In genomic region chr15:100422476-100422875, GRCm38 (mm10) we compare ENCODE assay signal across 8 mouse cellular contexts. TPM values are rescaled to one million over a fixed set of nuclear protein-coding genes. Genes with fewer than 3 reads are reported as not detected.
DNase-seq lines count a peak whose midpoint lies in the region; ATAC-seq and TF ChIP-seq lines count a peak whose summit lies in the region.

No protein-coding gene starts in this region.

- intact Hi-C loops in gastrocnemius, postnatal 36 days (cut with DNase I), result no loop called here

- TF ChIP-seq CTCF in layer of hippocampus, adult 2 months (conservative IDR thresholded peaks at IDR 0.05), result no peak
- TF ChIP-seq CTCF in Patski (IDR thresholded peaks at IDR 0.05), result no peak

- peak overlapping the region; percentile 62 for H3ac ChIP-seq in myocyte (ENCODE audit: control insufficient read depth, insufficient read length)

- ATAC-seq in Patski, result peak; percentile 13
- ATAC-seq in embryonic facial prominence, embryonic 13.5 days (ENCODE audit: insufficient number of reproducible peaks, insufficient read depth, low FRiP score, low TSS enrichment, low read depth), result peak; percentile 48
- ATAC-seq in limb, embryonic 11.5 days (ENCODE audit: insufficient number of reproducible peaks, low FRiP score, low TSS enrichment, low read depth), result peak; percentile 38; the same call in 1 of the 2 replicates

- peak overlapping the region; percentile 88 for H3K4me3 ChIP-seq in layer of hippocampus, adult 2 months
- H3K4me3 ChIP-seq in embryonic facial prominence, embryonic 13.5 days, result peak overlapping the region; percentile 93
- H3K4me3 ChIP-seq in limb, embryonic 11.5 days (ENCODE audit: low read depth, low read length), result peak overlapping the region; percentile 99
- H3K4me3 ChIP-seq in myocyte, result peak overlapping the region; percentile 31

- CTCF ChIA-PET in Patski (lab: Charles Lee), result interaction anchor here (1.4 to 1.8 kb wide), 2 partner anchors 14 to 35 kb away, joined by 3 to 4 read pairs; no protein-coding TSS in a partner anchor

- H3K79me2 ChIP-seq in myocyte (ENCODE audit: control insufficient read depth, insufficient read depth), result peaks cover 45% of the 10 kb centered on the region

- peaks cover 56% of the 10 kb centered on the region for H3K4me1 ChIP-seq in embryonic facial prominence, embryonic 13.5 days
- H3K4me1 ChIP-seq in limb, embryonic 11.5 days (ENCODE audit: control insufficient read depth, insufficient read depth, low read length), result peaks cover 22% of the 10 kb centered on the region

- WGBS in embryonic facial prominence, embryonic 13.5 days, result under 1% methylated on average over 41 of the region's 44 CpGs
- WGBS in limb, embryonic 11.5 days, result under 1% methylated on average over 44 of the region's 44 CpGs

- peak in 1 of 2 experiments; percentile 4 for DNase-seq in layer of hippocampus, adult 2 months (ENCODE audit: low spot score in 2 of 2)
- DNase-seq in layer of hippocampus, adult 8-10 months (ENCODE audit: low spot score in 2 of 2), result no peak
- DNase-seq in Patski (ENCODE audit: low read depth, low spot score), result no peak
- DNase-seq in limb, embryonic 11.5 days (ENCODE audit: low spot score), result peak; percentile 49
- DNase-seq in gastrocnemius, adult 8-10 months (ENCODE audit: low spot score in 2 of 2), result no peak
- no peak for DNase-seq in gastrocnemius, postnatal 36 days

- peak overlapping the region; percentile 98 for H3K4me2 ChIP-seq in embryonic facial prominence, embryonic 13.5 days
- peak overlapping the region; percentile 91 for H3K4me2 ChIP-seq in limb, embryonic 11.5 days (ENCODE audit: low read depth, severe bottlenecking)
- peak overlapping the region; percentile 79 for H3K4me2 ChIP-seq in myocyte (ENCODE audit: low read depth)

- H3K27ac ChIP-seq in layer of hippocampus, adult 2 months, result peak overlapping the region; percentile 83
- peak overlapping the region; percentile 11; the same call in 1 of the 2 replicates for H3K27ac ChIP-seq in embryonic facial prominence, embryonic 13.5 days
- H3K27ac ChIP-seq in limb, embryonic 11.5 days (replicated peaks; ENCODE audit: low read depth, low read length), result no peak overlapping the region

- peak overlapping the region; percentile 91 for H3K9ac ChIP-seq in embryonic facial prominence, embryonic 13.5 days
- H3K9ac ChIP-seq in limb, embryonic 11.5 days (ENCODE audit: low read length), result peak overlapping the region; percentile 90

- in situ Hi-C loops in Patski (cut with MboI; ENCODE audit: low pct_unique_long_range_greater_than_20kb), result no loop called here

- POLR2A ChIA-PET in Patski (lab: Charles Lee), result no interaction called here

- H3K9me3 ChIP-seq in embryonic facial prominence, embryonic 13.5 days, result no peaks in the 10 kb centered on the region
- no peaks in the 10 kb centered on the region for H3K9me3 ChIP-seq in limb, embryonic 11.5 days (ENCODE audit: control insufficient read depth, low read length)

- H3K27me3 ChIP-seq in Patski (no peaks in the 10 kb centered on the region), myocyte (ENCODE audit: control insufficient read depth, insufficient read depth, insufficient read length) (no peaks in the 10 kb centered on the region)
- peaks cover 16% of the 10 kb centered on the region for H3K27me3 ChIP-seq in embryonic facial prominence, embryonic 13.5 days
- H3K27me3 ChIP-seq in limb, embryonic 11.5 days (ENCODE audit: control insufficient read depth, insufficient read depth, low read length), result no peaks in the 10 kb centered on the region

- no peak for TF ChIP-seq POLR2A in myocyte (IDR thresholded peaks at IDR 0.05; ENCODE audit: insufficient read length, low read depth)

- H3K36me3 ChIP-seq in embryonic facial prominence, embryonic 13.5 days, result no peaks in the 10 kb centered on the region
- no peaks in the 10 kb centered on the region for H3K36me3 ChIP-seq in limb, embryonic 11.5 days (ENCODE audit: control insufficient read depth, insufficient read depth, low read length)
- H3K36me3 ChIP-seq in myocyte (ENCODE audit: control insufficient read depth, insufficient read depth), result no peaks in the 10 kb centered on the region

TF ChIP-seq in myocyte, 11 proteins besides CTCF, POLR2A, EP300 and RAD21:
- TF ChIP-seq SRF (IDR thresholded peaks at IDR 0.05; ENCODE audit: control insufficient read depth, insufficient read length, low read depth), result no peak
- no peak for TF ChIP-seq USF1 (IDR thresholded peaks at IDR 0.05; ENCODE audit: low read depth)
- peak in 1 of 3 experiments; percentile 22 for TF ChIP-seq MYOG (IDR thresholded peaks at IDR 0.05; ENCODE audit: control insufficient read depth in 1 of 3, insufficient read depth in 1 of 3, insufficient read length in 2 of 3, low read depth in 2 of 3)

RNA-seq across cellular contexts. Expression of gene Gm5475, which starts 0.5 kb away (rescaled TPM):
- total RNA-seq in layer of hippocampus, adult 2 months (2021), result not detected
- not detected for total RNA-seq in layer of hippocampus, adult 8-10 months (2022)
- polyA plus RNA-seq in Patski (2021), result 0.55 TPM
- 0.10 TPM in 1 of 2 replicates, not detected in the other for polyA plus RNA-seq in embryonic facial prominence, embryonic 13.5 days (2015; fragmentation: Nextera tagmentation; extraction: Ambion mirVana)
- polyA plus RNA-seq in limb, embryonic 11.5 days (2014; fragmentation: Nextera tagmentation; extraction: Ambion mirVana), result not detected in 2 replicates
- 0.05 TPM for polyA plus RNA-seq in myocyte (2012; fragmentation: generic; extraction: Trizol)
- under 1 TPM in 1 of 4 experiments, not detected in 3; 0.12 TPM for total RNA-seq in gastrocnemius, adult 8-10 months (2022)
- total RNA-seq in gastrocnemius, postnatal 36 days (2021), result not detected

RNA-seq across cellular contexts. Expression of gene Slc11a2, which starts 2.4 kb away (rescaled TPM):
- 10 to 100 TPM; 62.0 to 67.5 TPM for total RNA-seq in layer of hippocampus, adult 2 months (2021)
- 10 to 100 TPM; 54.1 to 68.5 (median 60.4) TPM for total RNA-seq in layer of hippocampus, adult 8-10 months (2022)
- polyA plus RNA-seq in Patski (2021) (78.4 TPM), myocyte (2012; fragmentation: generic; extraction: Trizol) (48.2 TPM)
- 21.8 and 22.0 TPM in 2 replicates for polyA plus RNA-seq in embryonic facial prominence, embryonic 13.5 days (2015; fragmentation: Nextera tagmentation; extraction: Ambion mirVana)
- polyA plus RNA-seq in limb, embryonic 11.5 days (2014; fragmentation: Nextera tagmentation; extraction: Ambion mirVana), result 19.5 and 24.3 TPM in 2 replicates
- total RNA-seq in gastrocnemius, adult 8-10 months (2022), result 10 to 100 TPM; 31.0 to 39.7 (median 36.9) TPM
- total RNA-seq in gastrocnemius, postnatal 36 days (2021), result 10 to 100 TPM; 37.5 to 48.9 TPM

RNA-seq across cellular contexts. Expression of gene Letmd1, which starts 46.3 kb away (rescaled TPM):
- total RNA-seq in layer of hippocampus, adult 2 months (2021), result 10 to 100 TPM; 57.1 to 62.9 TPM
- 10 to 100 TPM; 57.2 to 67.6 (median 62.7) TPM for total RNA-seq in layer of hippocampus, adult 8-10 months (2022)
- polyA plus RNA-seq in Patski (2021) (52.3 TPM), myocyte (2012; fragmentation: generic; extraction: Trizol) (24.8 TPM)
- 31.4 and 33.0 TPM in 2 replicates for polyA plus RNA-seq in embryonic facial prominence, embryonic 13.5 days (2015; fragmentation: Nextera tagmentation; extraction: Ambion mirVana)
- 30.6 and 31.4 TPM in 2 replicates for polyA plus RNA-seq in limb, embryonic 11.5 days (2014; fragmentation: Nextera tagmentation; extraction: Ambion mirVana)
- total RNA-seq in gastrocnemius, adult 8-10 months (2022), result 1 to 10 TPM; 6.6 to 7.9 (median 7.0) TPM
- 1 to 10 TPM; 8.0 to 9.3 TPM for total RNA-seq in gastrocnemius, postnatal 36 days (2021)

RNA-seq across cellular contexts. Expression of gene Higd1c, which starts 58.1 kb away (rescaled TPM):
- total RNA-seq in layer of hippocampus, adult 2 months (2021), result not detected
- not detected for total RNA-seq in layer of hippocampus, adult 8-10 months (2022)
- not detected for polyA plus RNA-seq in Patski (2021)
- polyA plus RNA-seq in embryonic facial prominence, embryonic 13.5 days (2015; fragmentation: Nextera tagmentation; extraction: Ambion mirVana), result not detected in 2 replicates
- not detected in 2 replicates for polyA plus RNA-seq in limb, embryonic 11.5 days (2014; fragmentation: Nextera tagmentation; extraction: Ambion mirVana)
- polyA plus RNA-seq in myocyte (2012; fragmentation: generic; extraction: Trizol), result not detected
- total RNA-seq in gastrocnemius, adult 8-10 months (2022), result not detected
- not detected for total RNA-seq in gastrocnemius, postnatal 36 days (2021)

Comparison
In these comparisons a context has a peak if more than half of its experiments do, and no peak if none do; other contexts are left out.
1. H3K4me3 ChIP-seq: peak in every context shown above with its lines; median percentile 99 in limb, embryonic 11.5 days; 93 in embryonic facial prominence, embryonic 13.5 days; 88 in layer of hippocampus, adult 2 months; 31 in myocyte.
2. RNA of gene Letmd1, which starts 46.3 kb away (total RNA-seq): 57.2 to 67.6 TPM in layer of hippocampus, adult 8-10 months and 57.1 to 62.9 TPM in layer of hippocampus, adult 2 months; 8.0 to 9.3 TPM in gastrocnemius, postnatal 36 days and 6.6 to 7.9 TPM in gastrocnemius, adult 8-10 months; every median in the first group is over 4 times any median in the second.
3. Peak in every context shown above with its lines, with median percentiles within 50 percentile points of each other: ATAC-seq and H3K4me2 ChIP-seq.